Comparison of ENCODE assay signal across 8 mouse cellular contexts in the genomic region with DNA sequence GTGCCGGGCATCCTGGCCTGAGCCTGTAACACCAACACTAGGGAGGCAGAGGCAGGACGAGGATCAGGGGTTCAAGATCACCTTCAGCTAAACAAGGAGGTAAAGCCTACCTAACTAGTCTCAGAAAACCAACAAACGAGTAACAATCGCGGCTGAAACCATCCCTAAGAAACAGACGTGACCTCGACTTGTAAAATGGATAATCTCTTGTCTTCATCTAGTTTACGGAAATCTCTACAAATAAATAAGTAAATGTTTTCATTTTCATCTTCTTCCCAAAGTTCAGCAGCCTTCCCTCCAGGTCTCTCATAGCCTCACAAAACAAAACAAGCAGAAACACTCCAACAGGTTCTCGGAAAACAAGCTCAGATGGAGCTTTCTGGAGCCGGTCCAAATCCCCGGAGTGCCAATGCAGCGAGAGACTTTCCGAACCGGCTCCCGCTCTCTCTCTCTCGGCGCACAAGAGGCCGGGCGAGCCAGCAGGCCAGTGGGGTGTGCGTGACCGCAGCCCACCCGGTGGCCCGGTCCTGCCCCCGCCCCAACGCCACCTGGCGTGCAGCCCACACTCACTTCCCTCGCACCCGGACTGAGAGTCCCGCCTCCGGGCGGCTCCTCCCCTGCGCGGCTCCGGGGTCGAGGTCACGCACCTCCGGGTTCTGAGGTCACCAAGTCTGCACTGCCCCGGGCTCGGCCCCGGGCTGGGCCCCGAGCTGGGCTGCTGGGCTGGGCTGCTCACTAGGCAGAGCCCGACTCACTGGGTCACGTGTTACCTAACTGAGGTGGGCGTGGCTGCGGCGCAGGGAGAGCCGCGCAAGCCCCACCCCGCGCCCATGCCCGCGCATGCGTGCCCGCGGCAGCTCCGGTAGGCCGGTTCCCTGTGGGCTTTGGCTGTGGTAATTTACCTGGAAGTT. TPM values are rescaled to one million over a fixed set of nuclear protein-coding genes. Genes with fewer than 3 reads are reported as not detected.
DNase-seq lines count a peak whose midpoint lies in the region; ATAC-seq lines count a peak whose summit lies in the region.

Gene Wdsub1, minus strand, starts transcription at position 761 of the 911 bp plus-strand sequence.

- peaks cover 27% of the 10 kb centered on the region for H3K36me3 ChIP-seq in heart, embryonic 13.5 days
- 0 out of 2 replicates have a peak, but pooled peaks cover 4% of the 10 kb centered on the region for H3K36me3 ChIP-seq in liver, embryonic 12.5 days
- no peaks in the 10 kb centered on the region for H3K36me3 ChIP-seq in stomach, embryonic 15.5 days

- no peaks in the 10 kb centered on the region for H3K27me3 ChIP-seq in heart, embryonic 13.5 days (replicated peaks)
- H3K27me3 ChIP-seq in liver, embryonic 12.5 days (replicated peaks), result no peaks in the 10 kb centered on the region
- H3K27me3 ChIP-seq in stomach, embryonic 15.5 days (replicated peaks), result no peaks in the 10 kb centered on the region

- H3K9me3 ChIP-seq in heart, embryonic 13.5 days, result peaks cover 5% of the 10 kb centered on the region; the same call in 1 of the 2 replicates
- no peaks in the 10 kb centered on the region for H3K9me3 ChIP-seq in liver, embryonic 12.5 days (replicated peaks)
- no peaks in the 10 kb centered on the region for H3K9me3 ChIP-seq in stomach, embryonic 15.5 days

- H3K4me2 ChIP-seq in heart, embryonic 13.5 days, result peak within 1 kb of the TSS; percentile 74
- peak within 1 kb of the TSS; percentile 94 for H3K4me2 ChIP-seq in liver, embryonic 12.5 days
- H3K4me2 ChIP-seq in stomach, embryonic 15.5 days, result peak within 1 kb of the TSS; percentile 65

- peaks cover 21% of the 10 kb centered on the region for H3K4me1 ChIP-seq in heart, embryonic 13.5 days
- peaks cover 21% of the 10 kb centered on the region for H3K4me1 ChIP-seq in liver, embryonic 12.5 days
- H3K4me1 ChIP-seq in stomach, embryonic 15.5 days, result no peaks in the 10 kb centered on the region

- ATAC-seq in erythroid progenitor cell, adult 5-6 weeks (replicated peaks; ENCODE audit: low FRiP score, poor library complexity, severe bottlenecking), result peak; percentile 85
- peak; percentile 99 for ATAC-seq in heart, embryonic 13.5 days (ENCODE audit: extremely low read depth, insufficient number of reproducible peaks, low FRiP score, low TSS enrichment)
- ATAC-seq in liver, embryonic 12.5 days, result peak; percentile 95
- ATAC-seq in stomach, embryonic 15.5 days (ENCODE audit: insufficient read depth, low FRiP score, low read depth), result peak; percentile 97

- peak within 1 kb of the TSS; percentile 88 for H3K9ac ChIP-seq in heart, embryonic 13.5 days
- H3K9ac ChIP-seq in liver, embryonic 12.5 days, result peak within 1 kb of the TSS; percentile 81
- H3K9ac ChIP-seq in stomach, embryonic 15.5 days, result peak within 1 kb of the TSS; percentile 75

- DNase-seq in CD4-positive helper T cell, adult 2 months (ENCODE audit: low read depth, low spot score), result peak; percentile 94
- peak; percentile 55 for DNase-seq in brain, embryonic 18.5 days (ENCODE audit: low read depth, low spot score)
- DNase-seq in kidney, postnatal 10 days, result peak; percentile 97
- DNase-seq in natural killer cell, adult 2 months (ENCODE audit: low spot score in 2 of 2), result peak; percentile 87 to 91

- peak within 1 kb of the TSS; percentile 85 for H3K27ac ChIP-seq in heart, embryonic 13.5 days (replicated peaks)
- peak within 1 kb of the TSS; percentile 78 for H3K27ac ChIP-seq in liver, embryonic 12.5 days
- peak within 1 kb of the TSS; percentile 58 for H3K27ac ChIP-seq in stomach, embryonic 15.5 days

- peak within 1 kb of the TSS; percentile 79 for H3K4me3 ChIP-seq in heart, embryonic 13.5 days
- peak within 1 kb of the TSS; percentile 82 for H3K4me3 ChIP-seq in liver, embryonic 12.5 days
- H3K4me3 ChIP-seq in stomach, embryonic 15.5 days (replicated peaks), result peak within 1 kb of the TSS; percentile 81

- 3% methylated on average over 57 of the region's 57 CpGs for WGBS in heart, embryonic 13.5 days
- WGBS in liver, embryonic 12.5 days (ENCODE audit: insufficient replicate concordance), result 2% methylated on average over 57 of the region's 57 CpGs
- 4% methylated on average over 57 of the region's 57 CpGs for WGBS in stomach, embryonic 15.5 days

RNA-seq across cellular contexts. Expression of gene Wdsub1, which starts in this region (rescaled TPM):
- 5.0 and 7.2 TPM in 2 replicates for total RNA-seq in erythroid progenitor cell, adult 5-6 weeks (2015; ENCODE audit: low replicate concordance)
- total RNA-seq in erythroid progenitor cell, adult 5-6 weeks (2017; ENCODE audit: low replicate concordance), result 6.2 and 8.1 TPM in 2 replicates
- 42.7 and 51.8 TPM in 2 replicates for polyA plus RNA-seq in heart, embryonic 13.5 days (2015; fragmentation: Nextera tagmentation; extraction: Ambion mirVana)
- polyA plus RNA-seq in liver, embryonic 12.5 days (2016; fragmentation: Nextera tagmentation; extraction: Ambion mirVana), result 10.5 and 12.9 TPM in 2 replicates
- 30.0 and 30.6 TPM in 2 replicates for polyA plus RNA-seq in stomach, embryonic 15.5 days (2015; fragmentation: Nextera tagmentation; extraction: Ambion mirVana)

Comparison
In these comparisons a context has a peak if more than half of its experiments do, and no peak if none do; other contexts are left out.
1. Peak in every context shown above with its lines: DNase-seq, ATAC-seq, H3K4me3 ChIP-seq and H3K27ac ChIP-seq.